ENCODE assay signal across 19 mouse cellular contexts in genomic region chr6:35269643-35270042, GRCm38 (mm10). TPM values are rescaled to one million over a fixed set of nuclear protein-coding genes. Genes with fewer than 3 reads are reported as not detected.
"Had no signal": no experiment of that assay in that cellular context is flagged by ENCODE, and none has a peak within 500 bp of the region (broad histone marks: within the 10 kb centered on the region; RNA-seq: fewer than 3 reads in every experiment).

No protein-coding gene starts in this region.

- H3K4me3 ChIP-seq: limb, embryonic 15.5 days; liver, embryonic 15.5 days; midbrain, embryonic 10.5 days; myocyte; neural tube, embryonic 15.5 days had no signal

- H3K4me2 ChIP-seq: limb, embryonic 15.5 days; liver, embryonic 15.5 days; lung, embryonic 14.5 days; neural tube, embryonic 15.5 days had no signal

- H3K27me3 ChIP-seq: limb, embryonic 15.5 days; liver, embryonic 15.5 days; neural tube, embryonic 15.5 days had no signal

- H3K27ac ChIP-seq: limb, embryonic 15.5 days; liver, embryonic 15.5 days; midbrain, embryonic 10.5 days; neural tube, embryonic 15.5 days had no signal

- DNase-seq: kidney, adult 8-10 months; kidney, postnatal 36 days; layer of hippocampus, adult 9-11 months; layer of hippocampus, postnatal 36 days; lung, embryonic 14.5 days; lung, postnatal 10 days; lung, postnatal 4 days; midbrain, embryonic 14.5 days; right cerebral cortex, postnatal 4 days; spleen, adult 18-20 months; thymus, postnatal 4 days had no signal

- H3K4me1 ChIP-seq: midbrain, embryonic 10.5 days; neural tube, embryonic 15.5 days had no signal

- H3K9ac ChIP-seq: limb, embryonic 15.5 days; liver, embryonic 15.5 days; lung, embryonic 14.5 days; neural tube, embryonic 15.5 days had no signal

- H3K36me3 ChIP-seq: limb, embryonic 15.5 days; midbrain, embryonic 10.5 days had no signal

- H3K9me3 ChIP-seq: limb, embryonic 15.5 days; liver, embryonic 15.5 days; midbrain, embryonic 10.5 days; neural tube, embryonic 15.5 days had no signal

RNA-seq across cellular contexts. Expression of gene Fam180a, which starts 56.3 kb away (rescaled TPM):
- total RNA-seq: megakaryocyte, adult 5-6 weeks had no signal
- polyA plus RNA-seq: limb, embryonic 11.5 days; midbrain, embryonic 10.5 days; neural tube, embryonic 11.5 days had no signal
